Mouse (Mus musculus) neural tube, embryonic 13.5 days (tissue): ENCODE results near the gene Fbxo10. TPM values are rescaled to one million over a fixed set of nuclear protein-coding genes. Genes with fewer than 3 reads are reported as not detected.
A peak's percentile ranks its signal among the peaks of the same experiment; 100 is the strongest.
"Not testable (repeated sequence)": the region's sequence is repeated elsewhere in the genome, so short reads cannot be mapped to it uniquely, and the experiment has no call there.

Experiments
- ATAC-seq: fragments of 200-750 bp; cut with Nextera tagmentation; 2 replicates; pipeline ENCODE4 v1.8.0; 2017; ENCODE audit warnings: low read depth, mild to moderate bottlenecking, moderate TSS enrichment, moderate library complexity
- H3K27ac ChIP-seq: fragments of 300-500 bp; sonication (generic); replicated peaks from 2 replicates; pipeline ENCODE4 v1.5.1; 2015; ENCODE audit warnings: moderate library complexity, mild to moderate bottlenecking, inconsistent platforms
- H3K27me3 ChIP-seq: fragments of 300-500 bp; sonication (generic); 2 replicates; pipeline ENCODE4 v1.6.1; 2015; ENCODE audit warnings: mild to moderate bottlenecking, inconsistent platforms
- H3K36me3 ChIP-seq: fragments of 300-500 bp; sonication (generic); 2 replicates; pipeline ENCODE4 v1.6.1; 2015; ENCODE audit warnings: mild to moderate bottlenecking, inconsistent platforms
- H3K4me1 ChIP-seq: fragments of 300-500 bp; sonication (generic); replicated peaks from 2 replicates; pipeline ENCODE4 v1.6.1; 2015; ENCODE audit warnings: inconsistent platforms
- H3K4me2 ChIP-seq: fragments of 300-500 bp; sonication (generic); 2 replicates; pipeline ENCODE4 v1.6.1; 2015; ENCODE audit warnings: inconsistent platforms, mild to moderate bottlenecking, moderate library complexity
- H3K4me3 ChIP-seq: fragments of 300-500 bp; sonication (generic); 2 replicates; pipeline ENCODE4 v1.5.1; 2015; ENCODE audit warnings: mild to moderate bottlenecking, inconsistent platforms
- H3K9ac ChIP-seq: fragments of 300-500 bp; sonication (generic); 2 replicates; pipeline ENCODE4 v1.6.1; 2015; ENCODE audit warnings: moderate library complexity, mild to moderate bottlenecking, inconsistent platforms
- H3K9me3 ChIP-seq: fragments of 300-500 bp; sonication (generic); 2 replicates; pipeline ENCODE4 v1.6.1; 2016; ENCODE audit warnings: inconsistent platforms
- WGBS: fragments of 180-500 bp; shearing (Covaris S2); methylation state at CpG from one replicate; pipeline ENCODE4 v1.1.7; 2015; 5-methylcytosine and 5-hydroxymethylcytosine counted together
- polyA plus RNA-seq: library from polyadenylated mRNA; unstranded; fragments of >200 nt; fragmentation: Nextera tagmentation; extraction: Ambion mirVana; gene quantifications from 2 replicates; pipeline ENCODE4 v1.2.1, GENCODE M21; 2015

Gene Fbxo10
- polyA plus RNA-seq, 1 experiment from 2014 or later: 15.4 TPM

- WGBS: 5% methylated on average over 2 of the region's 2 CpGs
- Histone ChIP-seq H3K27me3 (no peaks in the 10 kb centered on the region), H3K4me2 (peak overlapping the region; percentile 79), H3K9me3 (no peaks in the 10 kb centered on the region), H3K9ac (peak overlapping the region; percentile 81), H3K36me3 (no peaks in the 10 kb centered on the region), H3K4me3 (peak overlapping the region; percentile 69), H3K4me1 (peaks cover 27% of the 10 kb centered on the region), H3K27ac (no peak overlapping the region)
- ATAC-seq: no peak
Observed at GRCm38 (mm10) chr4:45013537-45013936, 70.9 kb downstream of the Fbxo10 start.

GRCm38 (mm10) chr4:45013031-45013431, 71.4 kb downstream of the Fbxo10 start:
- Histone ChIP-seq H3K9me3 (no peaks in the 10 kb centered on the region), H3K36me3 (no peaks in the 10 kb centered on the region), H3K4me3 (peak overlapping the region; percentile 69), H3K27me3 (no peaks in the 10 kb centered on the region), H3K9ac (peak overlapping the region; percentile 81), H3K4me1 (peaks cover 27% of the 10 kb centered on the region), H3K27ac (peak overlapping the region; percentile 76), H3K4me2 (peak overlapping the region; percentile 79)
- WGBS: 2% methylated on average over 13 of the region's 13 CpGs
- ATAC-seq: no peak

GRCm38 (mm10) chr4:45012105-45012975, 72.1 kb downstream of the Fbxo10 start, which contains the start of gene Zbtb5:
Gene Zbtb5 (minus strand): TSS chr4:45012412.
- peak within 1 kb of the TSS; percentile 86 for H3K4me3 ChIP-seq
- no peaks in the 10 kb centered on the region for H3K9me3 ChIP-seq
- no peaks in the 10 kb centered on the region for H3K36me3 ChIP-seq
- peaks cover 27% of the 10 kb centered on the region for H3K4me1 ChIP-seq
- no peaks in the 10 kb centered on the region for H3K27me3 ChIP-seq
- ATAC-seq: peak; percentile 99
- peak within 1 kb of the TSS; percentile 94 for H3K9ac ChIP-seq
- peak within 1 kb of the TSS; percentile 79 for H3K4me2 ChIP-seq
- under 1% methylated on average over 63 of the region's 63 CpGs for WGBS
- peak within 1 kb of the TSS; percentile 97 for H3K27ac ChIP-seq

GRCm38 (mm10) chr4:45011581-45012104, 72.8 kb downstream of the Fbxo10 start:
- peak overlapping the region; percentile 97 for H3K27ac ChIP-seq
- H3K4me1 ChIP-seq: peaks cover 27% of the 10 kb centered on the region
- H3K9me3 ChIP-seq: no peaks in the 10 kb centered on the region
- peak; percentile 83 for ATAC-seq
- peak overlapping the region; percentile 73 for H3K4me2 ChIP-seq
- peak overlapping the region; percentile 94 for H3K9ac ChIP-seq
- no peaks in the 10 kb centered on the region for H3K27me3 ChIP-seq
- H3K4me3 ChIP-seq: peak overlapping the region; percentile 86
- 2% methylated on average over 31 of the region's 31 CpGs for WGBS
- H3K36me3 ChIP-seq: no peaks in the 10 kb centered on the region

- no peaks in the 10 kb centered on the region for H3K9me3 ChIP-seq
- H3K4me3 ChIP-seq: peak overlapping the region; percentile 86
- H3K4me1 ChIP-seq: peaks cover 27% of the 10 kb centered on the region
- peak overlapping the region; percentile 73 for H3K4me2 ChIP-seq
- no peaks in the 10 kb centered on the region for H3K36me3 ChIP-seq
- 9% methylated on average over 11 of the region's 11 CpGs for WGBS
- ATAC-seq: no peak
- peak overlapping the region; percentile 94 for H3K9ac ChIP-seq
- H3K27ac ChIP-seq: peak overlapping the region; percentile 97; the same call in 1 of the 2 replicates
- no peaks in the 10 kb centered on the region for H3K27me3 ChIP-seq
Observed at GRCm38 (mm10) chr4:45010806-45011415, 73.5 kb downstream of the Fbxo10 start.

- H3K36me3 ChIP-seq: 0 out of 2 replicates have a peak, but pooled peaks cover 4% of the 10 kb centered on the region
- H3K27me3 ChIP-seq: no peaks in the 10 kb centered on the region
- H3K27ac ChIP-seq: no peak overlapping the region
- H3K9ac ChIP-seq: no peak overlapping the region
- ATAC-seq: no peak
- H3K4me3 ChIP-seq: no peak overlapping the region
- H3K9me3 ChIP-seq: no peaks in the 10 kb centered on the region
- H3K4me2 ChIP-seq: no peak overlapping the region
- 91% methylated on average over 3 of the region's 3 CpGs for WGBS
- peaks cover 14% of the 10 kb centered on the region for H3K4me1 ChIP-seq
Observed at GRCm38 (mm10) chr4:45005452-45005851, 79.0 kb downstream of the Fbxo10 start.

GRCm38 (mm10) chr4:45000001-45000400, 84.4 kb downstream of the Fbxo10 start:
- no peak for ATAC-seq
- 88% methylated on average over 6 of the region's 6 CpGs for WGBS
- no peak overlapping the region for H3K9ac ChIP-seq
- peaks cover 5% of the 10 kb centered on the region for H3K36me3 ChIP-seq
- no peak overlapping the region for H3K4me2 ChIP-seq
- no peaks in the 10 kb centered on the region for H3K9me3 ChIP-seq
- no peak overlapping the region for H3K4me3 ChIP-seq
- no peaks in the 10 kb centered on the region for H3K27me3 ChIP-seq
- peaks cover 24% of the 10 kb centered on the region for H3K4me1 ChIP-seq
- H3K27ac ChIP-seq: no peak overlapping the region

- no peak overlapping the region for H3K4me3 ChIP-seq
- H3K9me3 ChIP-seq: no peaks in the 10 kb centered on the region
- H3K9ac ChIP-seq: no peak overlapping the region
- no peak for ATAC-seq
- H3K27me3 ChIP-seq: no peaks in the 10 kb centered on the region
- H3K4me1 ChIP-seq: peaks cover 24% of the 10 kb centered on the region
- peaks cover 17% of the 10 kb centered on the region for H3K36me3 ChIP-seq
- WGBS: 68% methylated on average over 3 of the region's 3 CpGs
- H3K4me2 ChIP-seq: no peak overlapping the region
- H3K27ac ChIP-seq: no peak overlapping the region
Observed at GRCm38 (mm10) chr4:44998071-44998470, 86.3 kb downstream of the Fbxo10 start.

- Histone ChIP-seq H3K9ac (no peak overlapping the region), H3K9me3 (no peaks in the 10 kb centered on the region), H3K27ac (no peak overlapping the region), H3K4me3 (no peak overlapping the region), H3K36me3 (peaks cover 46% of the 10 kb centered on the region), H3K27me3 (no peaks in the 10 kb centered on the region), H3K4me2 (no peak overlapping the region), H3K4me1 (peaks cover 24% of the 10 kb centered on the region)
- ATAC-seq: no peak
- 86% methylated on average over 18 of the region's 18 CpGs for WGBS
Observed at GRCm38 (mm10) chr4:44994776-44995175, 89.6 kb downstream of the Fbxo10 start.

GRCm38 (mm10) chr4:44993847-44994246, 90.6 kb downstream of the Fbxo10 start:
- no peaks in the 10 kb centered on the region for H3K27me3 ChIP-seq
- H3K9ac ChIP-seq: no peak overlapping the region
- WGBS: 90% methylated on average over 9 of the region's 9 CpGs
- no peaks in the 10 kb centered on the region for H3K9me3 ChIP-seq
- peaks cover 54% of the 10 kb centered on the region for H3K36me3 ChIP-seq
- H3K4me2 ChIP-seq: no peak overlapping the region
- H3K4me1 ChIP-seq: peaks cover 16% of the 10 kb centered on the region
- no peak for ATAC-seq
- H3K4me3 ChIP-seq: no peak overlapping the region
- no peak overlapping the region for H3K27ac ChIP-seq

- Histone ChIP-seq H3K4me1 (peaks cover 12% of the 10 kb centered on the region), H3K36me3 (peaks cover 61% of the 10 kb centered on the region)
- not testable (repeated sequence) for H3K27ac ChIP-seq, H3K4me3 ChIP-seq, H3K27me3 ChIP-seq, ATAC-seq, H3K9ac ChIP-seq, H3K4me2 ChIP-seq, H3K9me3 ChIP-seq
- WGBS: 90% methylated on average over 14 of the region's 14 CpGs
Observed at GRCm38 (mm10) chr4:44993179-44993578, 91.2 kb downstream of the Fbxo10 start.

GRCm38 (mm10) chr4:44992330-44992729, 92.1 kb downstream of the Fbxo10 start:
- H3K9me3 ChIP-seq: not testable (repeated sequence)
- H3K36me3 ChIP-seq: peaks cover 69% of the 10 kb centered on the region
- whole genome bisulfite sequencing: 92% methylated on average over 11 of the region's 11 CpGs

More at GRCm38 (mm10) chr4:44992330-44992729, 92.1 kb downstream of the Fbxo10 start:
- H3K27ac ChIP-seq, H3K4me3 ChIP-seq, ATAC-seq, H3K4me2 ChIP-seq, H3K27me3 ChIP-seq, H3K4me1 ChIP-seq, H3K9ac ChIP-seq: not testable (repeated sequence)
